Mouse (Mus musculus): ENCODE data around the gene Zfp398.

DNA sequence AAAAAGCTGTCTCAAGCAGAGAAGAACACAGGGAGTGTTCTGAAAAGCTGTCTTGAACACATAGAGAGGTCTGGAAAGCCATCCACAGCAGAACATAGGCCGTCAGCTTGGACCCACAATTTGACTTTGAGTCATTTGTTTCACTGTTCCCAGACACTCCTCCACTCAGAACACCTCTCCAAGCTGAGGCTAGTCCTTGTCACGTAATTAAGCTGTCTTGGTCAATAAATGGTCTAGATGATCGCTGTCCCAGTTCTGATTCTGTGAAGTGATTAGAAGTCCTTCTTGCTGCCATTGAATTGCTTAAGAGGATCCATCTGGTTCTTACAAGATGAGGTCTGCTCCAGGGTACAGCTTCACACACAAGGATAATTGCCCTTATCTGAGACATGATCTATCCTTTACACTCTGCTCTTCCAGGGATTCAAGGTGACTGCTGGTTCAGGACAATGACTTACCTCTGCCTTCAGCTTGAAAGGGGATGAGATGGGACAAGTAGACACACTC lies 83.4 kb downstream of the Zfp398 start:
- TF ChIP-seq EP300 (IDR thresholded peaks at IDR 0.05; ENCODE audit: low read length) = no peak
- no peak for TF ChIP-seq CTCF (conservative IDR thresholded peaks at IDR 0.05 in 1 of 2, IDR thresholded peaks at IDR 0.05 in 1 of 2; ENCODE audit: low read depth in 2 of 2, low read length in 2 of 2)
- TF ChIP-seq CHD2 (IDR thresholded peaks at IDR 0.05; ENCODE audit: low read length) = no peak
- TF ChIP-seq USF2 (conservative IDR thresholded peaks at IDR 0.05; ENCODE audit: low read depth, low read length) = no peak
- no peak for TF ChIP-seq E2F4 (IDR thresholded peaks at IDR 0.05; ENCODE audit: insufficient replicate concordance, low read depth, low read length)
- no peak for TF ChIP-seq BHLHE40 (IDR thresholded peaks at IDR 0.05; ENCODE audit: low read depth, low read length)
- no peak for TF ChIP-seq TCF12 (IDR thresholded peaks at IDR 0.05; ENCODE audit: low read depth, low read length)
- TF ChIP-seq MAX (IDR thresholded peaks at IDR 0.05; ENCODE audit: low read length) = no peak
- TF ChIP-seq POLR2A (IDR thresholded peaks at IDR 0.05; ENCODE audit: low read depth, low read length) = no peak
- no peak for TF ChIP-seq NELFE (IDR thresholded peaks at IDR 0.05; ENCODE audit: low read depth, low read length)
- no peak for TF ChIP-seq MYC (IDR thresholded peaks at IDR 0.05; ENCODE audit: low read depth, low read length)
- TF ChIP-seq ETS1 (conservative IDR thresholded peaks at IDR 0.05; ENCODE audit: low read depth, low read length) = no peak
- no peak for TF ChIP-seq MEF2A (IDR thresholded peaks at IDR 0.05; ENCODE audit: borderline replicate concordance, low read depth, low read length)
- TF ChIP-seq ZMIZ1 (IDR thresholded peaks at IDR 0.05; ENCODE audit: low read depth, low read length) = no peak

All from CH12.LX (cell line).